Mouse (Mus musculus) liver, postnatal 0 days (tissue): ENCODE results near the gene Begain. TPM values are rescaled to one million over a fixed set of nuclear protein-coding genes. Genes with fewer than 3 reads are reported as not detected.

Experiments
- ATAC-seq: fragments of 200-750 bp; cut with Nextera tagmentation; 2 replicates; pipeline ENCODE4 v1.8.0; 2017; ENCODE audit warnings: mild to moderate bottlenecking, moderate library complexity
- DNase-seq: peaks from one replicate; pipeline ENCODE4 v3.0.0-alpha.2; 2016
- H3K27ac ChIP-seq: fragments of 300-500 bp; sonication (generic); 2 replicates; pipeline ENCODE4 v1.5.1; 2014; ENCODE audit warnings: antibody characterized with exemption, moderate library complexity, mild to moderate bottlenecking, low read depth
- H3K27me3 ChIP-seq: fragments of 300-500 bp; sonication (generic); 2 replicates; pipeline ENCODE4 v1.6.1; 2014; ENCODE audit warnings: low read length, control low read depth, mixed read lengths; ENCODE audit not compliant: insufficient read depth
- H3K36me3 ChIP-seq: fragments of 300-500 bp; sonication (generic); replicated peaks from 2 replicates; pipeline ENCODE4 v1.6.1; 2014; ENCODE audit warnings: mild to moderate bottlenecking, control low read depth, low read length, moderate library complexity, mixed read lengths; ENCODE audit not compliant: insufficient read depth
- H3K4me1 ChIP-seq: fragments of 300-500 bp; sonication (generic); 2 replicates; pipeline ENCODE4 v1.6.1; 2014; ENCODE audit warnings: antibody characterized with exemption, mild to moderate bottlenecking, control low read depth; ENCODE audit not compliant: insufficient read depth
- H3K4me2 ChIP-seq: fragments of 300-500 bp; sonication (generic); 2 replicates; pipeline ENCODE4 v1.6.1; 2014; ENCODE audit warnings: low read depth, mild to moderate bottlenecking, low read length, moderate library complexity, mixed read lengths
- H3K4me3 ChIP-seq: fragments of 300-500 bp; sonication (generic); 2 replicates; pipeline ENCODE4 v1.5.1; 2014; ENCODE audit warnings: low read depth, low read length
- H3K9ac ChIP-seq: fragments of 300-500 bp; sonication (generic); replicated peaks from 2 replicates; pipeline ENCODE4 v1.6.1; 2014; ENCODE audit warnings: mild to moderate bottlenecking, moderate library complexity
- H3K9me3 ChIP-seq: fragments of 300-500 bp; sonication (generic); 2 replicates; pipeline ENCODE4 v1.6.1; 2016; ENCODE audit warnings: mild to moderate bottlenecking, control low read depth, low read length, mixed read lengths
- CTCF ChIP-seq: sonication (generic); IDR thresholded peaks from 2 replicates; pipeline ENCODE4 v1.5.1; 2016; ENCODE audit warnings: antibody characterized with exemption, low read depth
- EP300 ChIP-seq: IDR thresholded peaks from 2 replicates; pipeline ENCODE4 v1.6.1; 2016; ENCODE audit warnings: antibody characterized with exemption, low read depth, mild to moderate bottlenecking
- WGBS: fragments of 180-500 bp; shearing (Covaris S2); extraction: QIAGEN DNeasy Blood & Tissue Kit; methylation state at CpG from one replicate; pipeline ENCODE4 v1.1.7; 2014; ENCODE audit not compliant: insufficient replicate concordance; 5-methylcytosine and 5-hydroxymethylcytosine counted together
- polyA plus RNA-seq: library from polyadenylated mRNA; unstranded; fragments of >200 nt; fragmentation: Nextera tagmentation; extraction: Ambion mirVana; gene quantifications from 2 replicates; pipeline ENCODE4 v1.2.1, GENCODE M21; 2015

Gene Begain
- polyA plus RNA-seq, 1 experiment from 2014 or later, result 0.27 TPM

- Histone ChIP-seq H3K4me2 (no peak overlapping the region), H3K9me3 (no peaks in the 10 kb centered on the region), H3K27ac (no peak overlapping the region), H3K27me3 (no peaks in the 10 kb centered on the region), H3K4me1 (no peaks in the 10 kb centered on the region), H3K36me3 (no peaks in the 10 kb centered on the region), H3K4me3 (no peak overlapping the region), H3K9ac (no peak overlapping the region)
- TF ChIP-seq CTCF (peak; percentile 50), EP300 (no peak)
- no peak for ATAC-seq
- WGBS, result 13% methylated on average over 5 of the region's 5 CpGs
- no peak for DNase-seq
Observed at GRCm38 (mm10) chr12:109044497-109044896, 23.5 kb downstream of the Begain start.

- H3K4me1 ChIP-seq, result no peaks in the 10 kb centered on the region
- H3K27me3 ChIP-seq, result no peaks in the 10 kb centered on the region
- TF ChIP-seq EP300 (no peak), CTCF (no peak)
- no peak overlapping the region for H3K9ac ChIP-seq
- H3K4me2 ChIP-seq, result no peak overlapping the region
- ATAC-seq (no peak), DNase-seq (no peak)
- H3K4me3 ChIP-seq, result no peak overlapping the region
- H3K36me3 ChIP-seq, result no peaks in the 10 kb centered on the region
- 80% methylated on average over 7 of the region's 7 CpGs for WGBS
- H3K9me3 ChIP-seq, result no peaks in the 10 kb centered on the region
- H3K27ac ChIP-seq, result no peak overlapping the region
Observed at GRCm38 (mm10) chr12:109039311-109039710, 28.7 kb downstream of the Begain start.

- DNase-seq, result no peak
- 57% methylated on average over 14 of the region's 14 CpGs for WGBS
- no peaks in the 10 kb centered on the region for H3K4me1 ChIP-seq
Observed at GRCm38 (mm10) chr12:109038179-109038819, 29.7 kb downstream of the Begain start.

GRCm38 (mm10) chr12:109037026-109037425, 31.0 kb downstream of the Begain start:
- TF ChIP-seq EP300, result no peak
- TF ChIP-seq CTCF, result no peak
- H3K4me1 ChIP-seq, result no peaks in the 10 kb centered on the region
- DNase-seq (no peak), ATAC-seq (no peak)
- no peak overlapping the region for H3K27ac ChIP-seq
- H3K4me3 ChIP-seq, result no peak overlapping the region
- no peak overlapping the region for H3K9ac ChIP-seq
- no peaks in the 10 kb centered on the region for H3K9me3 ChIP-seq
- peaks cover 17% of the 10 kb centered on the region; the same call in 1 of the 2 replicates for H3K27me3 ChIP-seq
- H3K4me2 ChIP-seq, result no peak overlapping the region
- 85% methylated on average over 2 of the region's 2 CpGs for WGBS
- no peaks in the 10 kb centered on the region for H3K36me3 ChIP-seq

More at GRCm38 (mm10) chr12:109038179-109038819, 29.7 kb downstream of the Begain start:
- Histone ChIP-seq H3K9ac (no peak overlapping the region), H3K4me3 (no peak overlapping the region), H3K27me3 (peaks cover 9% of the 10 kb centered on the region; the same call in 1 of the 2 replicates), H3K36me3 (no peaks in the 10 kb centered on the region), H3K27ac (no peak overlapping the region), H3K4me2 (no peak overlapping the region), H3K9me3 (no peaks in the 10 kb centered on the region)
- TF ChIP-seq CTCF (no peak), EP300 (no peak)
- no peak for ATAC-seq

GRCm38 (mm10) chr12:109023780-109024179, 44.2 kb downstream of the Begain start:
- Histone ChIP-seq H3K9me3 (no peaks in the 10 kb centered on the region), H3K36me3 (no peaks in the 10 kb centered on the region), H3K4me3 (no peak overlapping the region), H3K27ac (no peak overlapping the region), H3K4me1 (no peaks in the 10 kb centered on the region), H3K27me3 (no peaks in the 10 kb centered on the region), H3K9ac (no peak overlapping the region), H3K4me2 (no peak overlapping the region)
- DNase-seq (no peak), ATAC-seq (no peak)
- peak; percentile 32; the same call in 1 of the 2 replicates for TF ChIP-seq CTCF
- no peak for TF ChIP-seq EP300
- WGBS, result 61% methylated on average over 9 of the region's 9 CpGs

GRCm38 (mm10) chr12:109022966-109023365, 45.1 kb downstream of the Begain start:
- Histone ChIP-seq H3K9me3 (no peaks in the 10 kb centered on the region), H3K4me2 (no peak overlapping the region), H3K27ac (no peak overlapping the region), H3K36me3 (no peaks in the 10 kb centered on the region), H3K4me3 (no peak overlapping the region), H3K27me3 (no peaks in the 10 kb centered on the region), H3K9ac (no peak overlapping the region), H3K4me1 (no peaks in the 10 kb centered on the region)
- no peak for TF ChIP-seq EP300
- no peak for TF ChIP-seq CTCF
- DNase-seq (no peak), ATAC-seq (no peak)
- 75% methylated on average over 5 of the region's 5 CpGs for WGBS
